Mouse (Mus musculus) olfactory bulb, adult 2 months (tissue): Measurements from ENCODE around the gene Grin3b. TPM values are rescaled to one million over a fixed set of nuclear protein-coding genes. Genes with fewer than 3 reads are reported as not detected.

Experiments used
- H3K27ac ChIP-seq: fragments of 200-500 bp; 2 replicates; pipeline ENCODE4 v1.5.1; 2012; ENCODE audit warnings: low read depth, low read length; ENCODE audit not compliant: insufficient read depth
- H3K4me1 ChIP-seq: fragments of 200-500 bp; 2 replicates; pipeline ENCODE4 v1.6.1; 2012; ENCODE audit warnings: low read length; ENCODE audit not compliant: control insufficient read depth, insufficient read depth
- H3K4me3 ChIP-seq: fragments of 200-500 bp; 2 replicates; pipeline ENCODE4 v1.5.1; 2012; ENCODE audit warnings: mild to moderate bottlenecking, low read depth, low read length, moderate library complexity; ENCODE audit not compliant: insufficient read depth
- CTCF ChIP-seq: fragments of 200-500 bp; IDR thresholded peaks from 2 replicates; pipeline ENCODE4 v1.5.1; 2012; ENCODE audit warnings: low read depth, mild to moderate bottlenecking, low read length, moderate library complexity; ENCODE audit not compliant: insufficient read depth
- POLR2A ChIP-seq: fragments of 200-500 bp; IDR thresholded peaks from 2 replicates; pipeline ENCODE4 v1.6.1; 2012; ENCODE audit warnings: mild to moderate bottlenecking, low read depth, low read length, moderate library complexity; ENCODE audit not compliant: insufficient read depth
- WGBS: fragments of 180-500 bp; shearing (Covaris S2); methylation state at CpG from one replicate; pipeline ENCODE4 v1.1.7; 2018; 5-methylcytosine and 5-hydroxymethylcytosine counted together
- polyA plus RNA-seq: library from polyadenylated mRNA; stranded (reverse); fragments of >200 nt; gene quantifications from 2 replicates; pipeline ENCODE4 v1.2.4, GENCODE M21; 2012; ENCODE audit warnings: low replicate concordance; ENCODE audit not compliant: missing spikeins, insufficient read depth, insufficient read length

Grin3b gene
- polyA plus RNA-seq, 1 experiment, result not detected

- 88% methylated on average over 9 of the region's 9 CpGs for WGBS
- TF ChIP-seq CTCF (no peak), POLR2A (no peak)
- Histone ChIP-seq H3K4me1 (peaks cover 28% of the 10 kb centered on the region), H3K4me3 (no peak overlapping the region), H3K27ac (no peak overlapping the region)
Observed at GRCm38 (mm10) chr10:80001945-80002344, 31.4 kb downstream of the Grin3b start.

- TF ChIP-seq POLR2A, result no peak
- no peak overlapping the region for H3K4me3 ChIP-seq
- peaks cover 21% of the 10 kb centered on the region for H3K4me1 ChIP-seq
- WGBS, result 49% methylated on average over 21 of the region's 21 CpGs
- H3K27ac ChIP-seq, result no peak overlapping the region
Observed at GRCm38 (mm10) chr10:80002829-80003228, 32.3 kb downstream of the Grin3b start.

GRCm38 (mm10) chr10:80003374-80004232, 33.1 kb downstream of the Grin3b start:
- no peak for TF ChIP-seq POLR2A
- TF ChIP-seq CTCF, result no peak
- peaks cover 15% of the 10 kb centered on the region for H3K4me1 ChIP-seq
- WGBS, result 67% methylated on average over 9 of the region's 9 CpGs
- no peak overlapping the region for H3K4me3 ChIP-seq
- no peak overlapping the region for H3K27ac ChIP-seq

- no peak for TF ChIP-seq POLR2A
- TF ChIP-seq CTCF, result no peak
- Histone ChIP-seq H3K4me1 (peaks cover 15% of the 10 kb centered on the region), H3K27ac (no peak overlapping the region), H3K4me3 (no peak overlapping the region)
- 48% methylated on average over 8 of the region's 8 CpGs for WGBS
Observed at GRCm38 (mm10) chr10:80004233-80004705, 33.8 kb downstream of the Grin3b start.

GRCm38 (mm10) chr10:80011740-80012139, 41.2 kb downstream of the Grin3b start:
- Histone ChIP-seq H3K27ac (no peak overlapping the region), H3K4me3 (no peak overlapping the region), H3K4me1 (no peaks in the 10 kb centered on the region)
- TF ChIP-seq CTCF (no peak), POLR2A (no peak)
- WGBS, result 92% methylated on average over 6 of the region's 6 CpGs

- no peak for TF ChIP-seq CTCF
- no peak for TF ChIP-seq POLR2A
Observed at GRCm38 (mm10) chr10:80013609-80014008, 43.1 kb downstream of the Grin3b start.

GRCm38 (mm10) chr10:80014484-80015290, 44.2 kb downstream of the Grin3b start:
- Histone ChIP-seq H3K27ac (no peak overlapping the region), H3K4me1 (no peaks in the 10 kb centered on the region), H3K4me3 (no peak overlapping the region)
- no peak for TF ChIP-seq POLR2A
- 50% methylated on average over 28 of the region's 28 CpGs for WGBS

More at GRCm38 (mm10) chr10:80013609-80014008, 43.1 kb downstream of the Grin3b start:
- Histone ChIP-seq H3K27ac (no peak overlapping the region), H3K4me1 (no peaks in the 10 kb centered on the region), H3K4me3 (no peak overlapping the region)
- WGBS, result 56% methylated on average over 25 of the region's 25 CpGs

GRCm38 (mm10) chr10:80015583-80015982, 45.1 kb downstream of the Grin3b start:
- Histone ChIP-seq H3K4me3 (no peak overlapping the region), H3K27ac (no peak overlapping the region), H3K4me1 (peaks cover 3% of the 10 kb centered on the region)
- WGBS, result 78% methylated on average over 10 of the region's 10 CpGs
- no peak for TF ChIP-seq POLR2A
- no peak for TF ChIP-seq CTCF

- Histone ChIP-seq H3K4me1 (peaks cover 3% of the 10 kb centered on the region), H3K27ac (0 out of 2 replicates have a peak within 1 kb of the TSS, but pooled peaks have one; percentile 18), H3K4me3 (peak within 1 kb of the TSS; percentile 0)
- WGBS, result 77% methylated on average over 11 of the region's 11 CpGs
- TF ChIP-seq CTCF (no peak), POLR2A (no peak)
Observed at GRCm38 (mm10) chr10:80016511-80016910, 46.0 kb downstream of the Grin3b start, which contains the start of gene Arhgap45. Arhgap45 (plus strand) TSS chr10:80016653.
